Mouse (Mus musculus) cortical plate, adult 2 months (tissue): ENCODE results near the gene Slc44a5.

Experiments used
- CTCF ChIP-seq: fragments of 200-500 bp; IDR thresholded peaks from 2 replicates; pipeline ENCODE4 v1.5.1; 2011; ENCODE audit warnings: mild to moderate bottlenecking, control low read depth, low read length; ENCODE audit not compliant: insufficient read depth; ENCODE audit errors: extremely low read depth
- POLR2A ChIP-seq: fragments of 200-500 bp; IDR thresholded peaks from 2 replicates; pipeline ENCODE4 v1.6.1; 2011; ENCODE audit warnings: mild to moderate bottlenecking, low read length, control low read depth; ENCODE audit not compliant: insufficient read depth; ENCODE audit errors: extremely low read depth

DNA sequence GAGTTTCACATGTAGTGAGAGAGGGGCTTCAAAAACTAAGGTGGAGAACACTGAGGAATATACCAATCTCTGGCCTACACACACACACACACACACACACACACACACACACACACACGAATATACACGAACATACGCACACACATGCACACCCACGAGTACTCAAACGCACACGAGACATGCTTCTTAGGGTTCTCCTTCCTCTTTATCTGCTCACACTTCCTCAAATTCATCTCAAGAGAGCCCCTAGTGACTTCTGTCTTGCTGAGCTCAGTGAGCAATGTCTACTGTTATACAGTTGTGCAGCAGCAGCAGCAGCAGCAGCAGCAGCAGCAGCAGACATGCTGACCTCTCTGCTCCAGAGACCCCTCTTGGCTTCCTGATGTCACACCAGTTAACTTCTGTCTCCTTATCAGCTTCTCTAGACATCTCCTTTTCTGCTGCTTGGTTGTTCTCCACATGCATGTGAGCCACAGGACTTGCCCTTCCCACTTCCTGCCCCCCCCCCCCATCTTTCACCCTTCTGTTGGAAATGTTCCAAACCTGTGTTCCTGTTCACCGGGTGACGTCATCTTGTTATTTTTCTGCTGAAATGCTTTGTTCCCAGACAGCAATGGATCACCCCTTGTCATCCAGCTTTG lies 204.5 kb downstream of the Slc44a5 start:
- no peak for TF ChIP-seq POLR2A
- TF ChIP-seq CTCF, result no peak
